Mouse (Mus musculus) liver, embryonic 16.5 days (tissue): ENCODE data around the gene Col4a2. TPM values are rescaled to one million over a fixed set of nuclear protein-coding genes. Genes with fewer than 3 reads are reported as not detected.

Experiments used
- ATAC-seq: fragments of 200-750 bp; cut with Nextera tagmentation; 2 replicates; pipeline ENCODE4 v1.8.0; 2017; ENCODE audit warnings: low read depth, mild to moderate bottlenecking, moderate number of reproducible peaks, moderate library complexity
- H3K27ac ChIP-seq: fragments of 300-500 bp; sonication (generic); 2 replicates; pipeline ENCODE4 v1.5.1; 2014; ENCODE audit warnings: mild to moderate bottlenecking, low read length
- H3K27me3 ChIP-seq: fragments of 300-500 bp; sonication (generic); 2 replicates; pipeline ENCODE4 v1.6.1; 2014; ENCODE audit warnings: low read depth, low read length, mixed read lengths; ENCODE audit not compliant: control insufficient read depth, insufficient read depth
- H3K36me3 ChIP-seq: fragments of 300-500 bp; sonication (generic); 2 replicates; pipeline ENCODE4 v1.6.1; 2014; ENCODE audit warnings: mild to moderate bottlenecking; ENCODE audit not compliant: control insufficient read depth, insufficient read depth
- H3K4me1 ChIP-seq: fragments of 300-500 bp; sonication (generic); 2 replicates; pipeline ENCODE4 v1.6.1; 2014; ENCODE audit warnings: low read depth, low read length, mixed read lengths; ENCODE audit not compliant: control insufficient read depth
- H3K4me2 ChIP-seq: fragments of 300-500 bp; sonication (generic); 2 replicates; pipeline ENCODE4 v1.6.1; 2014; ENCODE audit warnings: low read depth, low read length, mixed read lengths
- H3K4me3 ChIP-seq: fragments of 300-500 bp; sonication (generic); 2 replicates; pipeline ENCODE4 v1.5.1; 2014; ENCODE audit warnings: low read depth, mild to moderate bottlenecking, low read length
- H3K9ac ChIP-seq: fragments of 300-500 bp; sonication (generic); 2 replicates; pipeline ENCODE4 v1.6.1; 2014; ENCODE audit warnings: low read depth, low read length
- H3K9me3 ChIP-seq: fragments of 300-500 bp; sonication (generic); replicated peaks from 2 replicates; pipeline ENCODE4 v1.6.1; 2016; ENCODE audit warnings: low read length; ENCODE audit not compliant: control insufficient read depth
- WGBS: fragments of 180-500 bp; shearing (Covaris S2); extraction: QIAGEN DNeasy Blood & Tissue Kit; methylation state at CpG from one replicate; pipeline ENCODE4 v1.1.7; 2014; ENCODE audit not compliant: insufficient replicate concordance; 5-methylcytosine and 5-hydroxymethylcytosine counted together
- polyA plus RNA-seq: library from polyadenylated mRNA; unstranded; fragments of >200 nt; fragmentation: Nextera tagmentation; extraction: Ambion mirVana; gene quantifications from 2 replicates; pipeline ENCODE4 v1.2.1, GENCODE M21; 2015

The Col4a2 gene
- polyA plus RNA-seq, 1 experiment from 2014 or later, result 9.2 TPM

DNA sequence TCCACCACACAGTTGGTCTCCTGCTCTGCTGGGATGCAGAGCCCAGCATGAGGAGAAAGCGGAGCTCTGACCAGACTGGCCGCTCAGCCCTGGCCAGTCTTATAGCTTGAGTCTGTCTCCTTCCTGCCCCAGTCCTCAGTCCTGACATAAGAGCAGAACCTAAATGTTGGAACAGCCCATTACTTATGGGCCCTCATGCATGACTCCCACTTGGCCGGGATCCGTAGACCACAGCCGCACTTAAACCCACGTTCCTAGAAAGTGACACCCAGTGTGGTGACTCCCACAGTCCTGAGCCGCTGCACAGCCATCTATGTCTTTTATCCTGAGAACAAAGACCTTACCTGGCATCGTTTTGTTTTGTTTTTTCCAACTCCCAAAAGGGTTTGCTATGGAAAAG is 2.0 kb downstream of the Col4a2 start:
- no peak overlapping the region for H3K9ac ChIP-seq
- no peaks in the 10 kb centered on the region for H3K36me3 ChIP-seq
- H3K27me3 ChIP-seq, result peaks cover 40% of the 10 kb centered on the region
- H3K4me1 ChIP-seq, result no peaks in the 10 kb centered on the region
- H3K27ac ChIP-seq, result no peak overlapping the region
- no peaks in the 10 kb centered on the region for H3K9me3 ChIP-seq
- no peak overlapping the region for H3K4me3 ChIP-seq
- no peak overlapping the region for H3K4me2 ChIP-seq
- no peak for ATAC-seq
- 68% methylated on average over 8 of the region's 8 CpGs for whole genome bisulfite sequencing

DNA sequence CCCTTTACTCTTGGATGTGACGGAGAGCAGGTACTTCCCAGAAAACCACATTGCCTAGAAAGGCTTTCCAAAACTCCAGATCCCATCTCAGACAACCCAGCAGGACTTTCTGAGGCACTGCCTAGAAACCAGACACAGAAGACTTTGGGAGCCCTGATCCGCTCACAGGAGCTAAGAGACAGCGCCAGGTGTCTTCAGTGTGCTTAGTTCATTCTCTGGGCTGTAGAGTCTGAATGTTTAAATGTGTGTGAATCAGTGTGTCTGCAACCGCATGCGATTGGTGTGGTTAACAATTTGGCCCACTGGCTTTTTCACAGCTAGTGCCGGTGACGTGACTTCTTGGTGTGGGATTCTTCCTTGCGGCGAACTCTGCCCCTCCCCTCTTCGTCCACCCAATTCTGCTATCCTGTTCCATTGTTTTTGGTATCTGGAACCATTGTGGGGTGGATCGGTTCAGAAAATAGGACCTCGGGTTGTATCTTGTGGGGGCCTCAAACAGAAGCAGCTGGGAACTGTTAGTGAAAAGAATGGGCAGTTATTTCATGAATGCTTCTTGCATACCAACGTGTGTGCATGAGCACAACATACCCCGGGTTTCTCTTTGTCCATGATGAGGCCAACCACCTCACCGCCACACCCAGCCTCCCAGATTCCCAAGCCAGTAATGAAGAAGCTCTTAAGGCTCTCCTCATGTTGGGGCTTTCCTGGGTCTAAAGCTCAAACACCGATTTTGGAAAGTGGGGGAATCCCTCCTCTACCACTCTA is 2.8 kb downstream of the Col4a2 start:
- peaks cover 40% of the 10 kb centered on the region for H3K27me3 ChIP-seq
- no peaks in the 10 kb centered on the region for H3K4me1 ChIP-seq
- no peak overlapping the region for H3K4me3 ChIP-seq
- ATAC-seq, result no peak
- no peak overlapping the region for H3K4me2 ChIP-seq
- 60% methylated on average over 16 of the region's 16 CpGs for WGBS
- H3K27ac ChIP-seq, result no peak overlapping the region
- no peaks in the 10 kb centered on the region for H3K9me3 ChIP-seq
- no peak overlapping the region for H3K9ac ChIP-seq
- no peaks in the 10 kb centered on the region for H3K36me3 ChIP-seq

- Histone ChIP-seq H3K4me3 (no peak overlapping the region), H3K4me2 (no peak overlapping the region), H3K9me3 (no peaks in the 10 kb centered on the region), H3K9ac (no peak overlapping the region), H3K27me3 (peaks cover 38% of the 10 kb centered on the region), H3K4me1 (no peaks in the 10 kb centered on the region), H3K36me3 (no peaks in the 10 kb centered on the region), H3K27ac (no peak overlapping the region)
- no peak for ATAC-seq
- 54% methylated on average over 6 of the region's 6 CpGs for WGBS
These were observed 3.5 kb downstream of the Col4a2 start for GRCm38 (mm10) chr8:11316118-11316517.

DNA sequence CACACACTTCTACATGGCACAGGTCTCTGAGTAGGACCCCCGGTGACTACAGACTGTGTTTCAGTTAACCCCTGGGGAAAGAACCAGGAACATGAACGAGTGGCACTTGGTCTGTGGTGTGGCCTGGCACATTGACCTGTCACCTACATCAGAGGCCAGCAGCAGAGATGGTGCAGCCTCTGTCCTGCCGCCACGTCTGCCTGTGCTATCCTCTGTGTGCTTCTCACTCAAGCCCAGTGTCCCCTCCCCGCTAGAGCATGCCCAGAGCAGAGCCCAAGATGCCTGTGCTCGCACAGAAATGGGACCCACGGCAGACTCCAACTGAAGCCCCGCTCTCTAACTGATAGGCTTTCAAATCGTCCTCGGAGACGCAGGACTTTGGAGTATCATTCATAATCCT is 6.8 kb downstream of the Col4a2 start:
- Histone ChIP-seq H3K4me2 (no peak overlapping the region), H3K4me1 (peaks cover 2% of the 10 kb centered on the region; the same call in 1 of the 2 replicates), H3K27me3 (peaks cover 6% of the 10 kb centered on the region), H3K4me3 (no peak overlapping the region), H3K36me3 (no peaks in the 10 kb centered on the region), H3K9ac (no peak overlapping the region), H3K27ac (no peak overlapping the region), H3K9me3 (no peaks in the 10 kb centered on the region)
- 67% methylated on average over 11 of the region's 11 CpGs for WGBS
- ATAC-seq, result no peak

DNA sequence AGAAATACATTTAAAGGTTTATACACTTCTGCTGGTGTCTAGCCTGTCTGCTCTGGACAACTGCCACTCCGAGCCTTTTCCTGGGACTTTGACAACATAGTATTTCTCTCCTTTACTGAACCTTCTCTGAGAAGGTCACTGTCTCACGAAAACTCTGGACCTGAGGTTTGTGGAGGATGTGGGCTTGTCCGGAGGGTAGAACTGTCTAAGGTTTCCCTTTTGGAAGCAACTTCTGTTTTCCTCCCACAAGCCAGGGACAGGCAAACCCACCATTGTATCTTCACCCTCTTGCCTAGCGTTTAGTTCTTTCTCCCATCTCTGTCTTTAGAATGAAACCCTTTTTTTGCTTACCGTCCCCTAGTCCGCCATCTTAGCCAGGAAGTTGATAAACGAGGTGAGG is 9.2 kb downstream of the Col4a2 start:
- Histone ChIP-seq H3K9me3 (no peaks in the 10 kb centered on the region), H3K27ac (no peak overlapping the region), H3K4me1 (peaks cover 2% of the 10 kb centered on the region; the same call in 1 of the 2 replicates), H3K4me2 (no peak overlapping the region), H3K36me3 (no peaks in the 10 kb centered on the region), H3K4me3 (no peak overlapping the region), H3K27me3 (no peaks in the 10 kb centered on the region), H3K9ac (no peak overlapping the region)
- ATAC-seq, result no peak
- WGBS, result 37% methylated on average over 7 of the region's 7 CpGs

DNA sequence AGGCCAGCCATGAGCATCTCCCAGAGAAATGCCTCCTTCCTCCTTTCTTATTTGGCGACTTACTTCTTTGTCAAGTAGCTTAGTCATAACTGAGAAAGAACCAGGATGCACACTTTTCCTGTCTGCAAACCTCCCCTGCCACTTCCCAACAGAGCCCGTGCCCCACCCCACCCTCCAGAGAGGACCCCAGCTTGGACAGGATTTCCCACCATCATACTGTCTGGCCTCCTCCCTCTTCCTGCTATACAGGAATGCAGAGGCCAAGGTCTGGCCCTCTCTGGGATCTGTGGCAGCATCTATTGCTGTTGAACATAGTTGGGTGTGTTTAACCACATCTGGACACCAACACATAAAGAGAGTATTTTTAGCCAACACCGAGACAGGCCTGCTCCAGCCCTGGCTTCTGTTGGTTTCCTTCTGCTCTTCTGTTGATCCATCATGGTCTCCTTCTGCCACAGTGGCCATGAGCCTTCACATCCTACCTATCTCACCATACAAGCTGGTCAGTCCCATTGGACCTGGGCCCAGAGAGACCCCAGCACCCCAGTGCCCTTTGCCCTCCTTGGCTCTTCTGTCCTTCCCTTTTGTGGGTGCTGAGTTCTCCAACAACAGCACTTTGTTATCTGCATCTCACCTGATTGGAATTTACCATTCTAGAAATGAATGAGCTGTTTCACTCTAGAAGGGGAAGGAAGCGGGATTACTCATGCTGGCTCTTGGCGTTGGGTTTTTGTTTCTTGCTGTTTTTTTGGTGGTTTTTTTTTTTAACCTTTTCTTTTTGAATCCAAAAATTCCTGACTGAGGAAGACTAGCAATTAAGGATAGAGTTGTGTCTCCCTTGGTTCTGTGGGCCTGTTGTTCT is 10.3 kb downstream of the Col4a2 start:
- Histone ChIP-seq H3K4me2 (no peak overlapping the region), H3K27me3 (no peaks in the 10 kb centered on the region), H3K4me1 (peaks cover 2% of the 10 kb centered on the region; the same call in 1 of the 2 replicates), H3K9ac (no peak overlapping the region), H3K9me3 (no peaks in the 10 kb centered on the region), H3K36me3 (no peaks in the 10 kb centered on the region), H3K4me3 (no peak overlapping the region), H3K27ac (no peak overlapping the region)
- ATAC-seq, result peak; percentile 55
- WGBS, result 28% methylated on average over 5 of the region's 5 CpGs

DNA sequence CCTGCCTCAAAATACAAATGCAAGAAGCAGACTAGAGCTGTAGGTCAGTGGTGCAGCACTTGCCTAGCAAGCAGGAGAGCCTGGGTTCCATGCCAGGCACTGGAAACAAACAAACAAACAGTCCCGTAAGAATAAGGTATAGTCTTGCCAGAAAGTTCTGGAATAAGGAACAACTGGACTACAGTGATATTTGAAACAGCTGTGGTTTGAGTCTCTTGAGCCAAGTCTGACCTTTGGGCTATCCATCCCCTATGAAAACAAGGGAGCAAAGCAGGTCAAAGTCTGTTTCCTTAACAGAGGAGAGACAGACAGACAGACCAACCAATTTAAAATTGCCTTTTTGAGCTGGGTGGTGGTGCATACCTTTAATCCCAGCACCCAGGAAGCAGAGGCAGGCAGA is 11.1 kb downstream of the Col4a2 start:
- H3K4me2 ChIP-seq, result no peak overlapping the region
- no peak for ATAC-seq
- no peaks in the 10 kb centered on the region for H3K36me3 ChIP-seq
- WGBS, result 59% methylated on average over 1 of the region's 1 CpGs
- H3K4me1 ChIP-seq, result peaks cover 2% of the 10 kb centered on the region; the same call in 1 of the 2 replicates
- H3K27me3 ChIP-seq, result no peaks in the 10 kb centered on the region
- H3K4me3 ChIP-seq, result no peak overlapping the region
- no peak overlapping the region for H3K27ac ChIP-seq
- H3K9ac ChIP-seq, result no peak overlapping the region
- H3K9me3 ChIP-seq, result no peaks in the 10 kb centered on the region

GRCm38 (mm10) chr8:11324801-11325395 is 12.3 kb downstream of the Col4a2 start:
- H3K27me3 ChIP-seq, result no peaks in the 10 kb centered on the region
- H3K27ac ChIP-seq, result no peak overlapping the region
- WGBS, result 47% methylated on average over 6 of the region's 6 CpGs
- no peak for ATAC-seq
- H3K4me1 ChIP-seq, result peaks cover 2% of the 10 kb centered on the region; the same call in 1 of the 2 replicates
- no peak overlapping the region for H3K4me2 ChIP-seq
- no peaks in the 10 kb centered on the region for H3K36me3 ChIP-seq
- H3K4me3 ChIP-seq, result no peak overlapping the region
- no peaks in the 10 kb centered on the region for H3K9me3 ChIP-seq
- H3K9ac ChIP-seq, result no peak overlapping the region
